Mouse (Mus musculus) hindlimb bud, embryonic 11.5 days (tissue): Measurements from ENCODE around the gene Olfr784.
"Not testable (repeated sequence)": the region's sequence is repeated elsewhere in the genome, so short reads cannot be mapped to it uniquely, and the experiment has no call there.

Source experiments
- DNase-seq: peaks from one replicate; pipeline ENCODE4 v3.0.0-alpha.2; 2012; ENCODE audit warnings: low read depth, low spot score; ENCODE audit errors: extremely low spot score

Gene Olfr784

GRCm38 (mm10) chr10:129383783-129384182 is at the start of gene Olfr784:
Gene Olfr784 (plus strand): TSS chr10:129384083.
- DNase-seq, result no peak

GRCm38 (mm10) chr10:129348550-129348949 is 35.3 kb upstream of the Olfr784 start, which contains the start of gene Olfr782:
Gene Olfr782 (plus strand): TSS chr10:129348850.
- no peak for DNase-seq

DNA sequence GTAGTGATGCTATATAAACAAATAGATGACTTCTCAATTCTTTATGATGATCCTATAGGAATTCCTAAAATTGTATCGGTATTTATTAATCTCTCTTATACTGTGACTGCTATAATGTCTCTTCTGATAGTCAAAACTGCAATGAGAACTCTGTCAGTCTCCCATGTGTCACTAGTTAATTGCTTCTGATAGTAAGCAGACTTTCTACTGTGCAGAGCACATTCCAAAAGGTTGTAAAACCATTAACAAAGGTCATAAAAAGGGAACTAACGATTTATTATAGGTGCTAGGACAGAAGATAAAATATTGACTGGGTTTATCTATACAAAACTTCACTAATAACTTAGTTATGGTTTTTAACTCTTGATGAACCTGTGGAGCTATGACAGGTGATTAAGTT is 31.4 kb upstream of the Olfr784 start:
- DNase-seq, result not testable (repeated sequence)

DNA sequence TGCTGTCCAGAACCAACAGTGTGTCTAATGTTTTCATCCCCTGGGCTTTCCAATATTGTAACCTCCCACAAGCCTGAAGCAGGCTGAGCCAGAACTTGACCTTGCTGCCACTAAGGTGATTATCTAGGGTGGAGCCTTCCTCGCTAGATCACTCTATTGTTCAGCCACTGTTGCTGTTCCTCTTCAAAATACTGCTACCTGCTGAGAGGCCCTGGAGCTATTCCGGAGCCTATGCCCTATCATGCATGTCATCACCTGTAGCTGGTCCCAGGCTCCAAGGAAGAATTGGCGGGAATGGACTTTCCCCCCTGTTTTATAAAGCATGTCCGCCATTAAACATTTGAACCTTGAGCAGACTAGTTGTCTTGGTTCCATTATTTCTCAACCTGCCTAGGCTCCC is 27.4 kb upstream of the Olfr784 start:
- DNase-seq, result not testable (repeated sequence)

DNA sequence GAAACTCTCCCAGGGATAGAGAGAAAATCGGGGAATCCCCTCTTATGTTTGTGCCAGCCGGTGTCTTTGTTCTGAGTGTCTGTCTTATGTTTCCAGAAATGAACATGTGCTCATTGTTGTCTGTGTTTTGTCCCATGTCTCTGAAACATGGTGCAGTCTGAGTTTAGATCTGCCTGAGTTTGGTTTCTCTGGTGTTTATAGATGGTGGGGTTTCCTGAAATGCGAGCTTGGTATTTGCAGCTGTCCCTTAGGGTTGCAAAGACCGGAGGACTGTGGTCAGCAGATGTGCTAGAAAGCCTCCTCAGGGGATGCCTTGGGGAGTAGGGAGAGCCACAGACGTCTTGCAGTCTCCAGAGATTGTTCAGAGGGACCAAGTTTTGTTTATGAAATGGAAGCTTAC is 26.6 kb upstream of the Olfr784 start:
- DNase-seq, result no peak

DNA sequence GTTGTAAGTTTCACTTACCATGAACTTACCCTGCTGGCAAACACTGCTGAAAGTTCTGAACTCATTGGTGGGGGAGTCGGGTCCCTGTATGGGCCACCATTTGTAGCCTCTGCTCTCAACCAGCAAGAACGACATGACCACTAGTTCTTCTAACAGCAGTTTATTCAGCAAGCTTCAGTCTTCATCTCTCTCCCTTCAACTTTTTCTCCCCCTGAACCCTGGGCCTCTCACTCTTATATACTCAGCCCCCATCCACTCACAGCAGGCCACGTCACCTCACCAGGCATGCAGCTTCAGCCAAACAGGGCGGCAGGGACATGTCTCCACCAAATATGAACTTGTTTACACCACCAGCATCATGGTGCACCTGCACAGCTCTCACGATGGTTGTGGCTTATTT is 9.8 kb upstream of the Olfr784 start:
- not testable (repeated sequence) for DNase-seq

GRCm38 (mm10) chr10:129400892-129401291 is 17.0 kb downstream of the Olfr784 start:
- DNase-seq, result no peak

DNA sequence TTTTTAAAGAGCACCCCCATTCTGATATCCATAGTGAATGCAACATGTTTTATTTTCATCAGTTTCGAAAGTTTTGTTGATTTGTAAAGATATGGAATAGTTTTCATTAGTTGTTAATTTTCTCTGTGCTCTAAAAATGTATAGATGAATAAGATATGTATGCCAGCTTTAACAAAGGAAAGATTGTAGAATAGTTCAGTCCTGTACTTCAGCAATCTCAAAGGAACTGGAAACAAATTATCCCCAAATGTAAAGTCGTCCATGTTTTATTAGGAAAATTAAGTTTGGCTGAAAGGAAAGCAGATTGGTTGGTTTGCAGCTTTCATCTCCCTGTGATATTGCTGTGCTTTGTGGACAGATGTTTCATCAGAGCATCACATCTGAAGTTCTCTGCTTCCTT is 21.2 kb downstream of the Olfr784 start, which contains the start of gene Olfr785:
Gene Olfr785, plus strand, starts transcription at position 301 of the 400 bp plus-strand sequence.
- DNase-seq, result no peak

GRCm38 (mm10) chr10:129427006-129427405 is 43.1 kb downstream of the Olfr784 start, which contains the start of gene Olfr786:
Gene Olfr786 (plus strand): TSS chr10:129427306.
- no peak for DNase-seq
